Mouse (Mus musculus) layer of hippocampus, adult 9-11 months (tissue): ENCODE results near the gene Wdr34.
"Not testable (repeated sequence)": the region's sequence is repeated elsewhere in the genome, so short reads cannot be mapped to it uniquely, and the experiment has no call there.

ENCODE experiments used
- DNase-seq: peaks from one replicate; pipeline ENCODE4 v3.0.0; 2022

Wdr34 gene

DNA sequence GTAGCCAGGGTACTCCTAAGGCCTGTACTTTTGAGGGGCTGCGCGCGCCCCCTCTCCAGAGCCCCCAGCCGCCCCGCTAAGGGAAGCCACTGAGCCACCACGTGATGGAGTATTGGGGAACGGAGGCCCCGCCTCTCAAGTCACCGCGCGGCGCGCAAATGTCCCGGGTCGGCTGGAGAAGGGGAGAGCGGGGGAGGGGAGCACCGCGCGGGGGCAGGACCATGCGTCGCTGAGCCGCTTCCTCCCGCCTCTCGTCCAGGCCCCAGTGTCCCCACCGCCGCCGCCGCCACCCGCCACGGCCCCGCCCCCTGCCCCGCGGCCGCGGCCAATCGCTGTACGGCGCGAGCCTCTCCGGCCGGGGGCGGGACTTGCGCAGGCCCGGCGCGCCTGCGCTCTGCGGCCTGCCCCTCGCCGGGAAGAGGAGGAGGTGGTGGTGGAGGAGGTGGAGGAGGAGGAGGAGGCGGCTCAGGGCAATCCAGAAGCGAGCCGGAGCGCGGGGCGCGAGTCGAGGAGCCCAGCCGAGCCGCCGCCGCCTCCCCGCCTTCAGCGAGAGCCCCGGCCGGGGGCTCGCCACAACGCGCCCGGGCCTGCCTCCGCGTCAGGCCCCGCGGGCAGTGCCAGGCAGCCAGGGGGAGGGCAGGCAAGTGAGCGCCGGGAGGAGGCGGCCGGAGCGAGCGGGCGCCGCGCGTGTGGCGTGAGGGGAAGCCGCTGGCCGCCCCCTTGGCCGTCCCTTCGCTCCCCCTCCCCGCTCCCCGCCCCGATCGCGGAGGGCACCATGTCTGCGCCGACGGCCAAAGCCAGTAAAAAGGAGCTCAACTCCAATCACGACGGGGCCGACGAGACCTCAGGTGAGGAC lies 17.6 kb upstream of the Wdr34 start:
- peak; percentile 96 for DNase-seq

DNA sequence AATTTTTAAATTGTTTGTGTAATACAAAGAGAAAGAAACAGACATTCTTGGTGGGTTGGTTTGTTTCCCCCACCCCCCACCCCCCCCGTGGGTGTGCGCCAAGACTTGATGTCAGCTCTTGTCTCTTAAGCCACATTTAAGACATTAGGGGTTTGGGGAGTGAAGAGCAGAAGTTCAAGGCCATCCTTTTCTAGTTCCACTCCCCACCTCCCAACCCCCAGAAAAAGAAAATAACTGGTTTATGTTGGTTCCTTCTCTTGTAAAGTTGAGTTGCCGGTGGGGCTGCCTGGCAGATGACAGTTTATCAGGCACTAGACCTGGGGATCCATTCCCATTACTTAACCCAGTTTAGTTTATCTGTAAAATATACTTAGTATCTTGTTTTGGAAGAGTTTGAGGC lies 15.6 kb upstream of the Wdr34 start:
- no peak for DNase-seq

DNA sequence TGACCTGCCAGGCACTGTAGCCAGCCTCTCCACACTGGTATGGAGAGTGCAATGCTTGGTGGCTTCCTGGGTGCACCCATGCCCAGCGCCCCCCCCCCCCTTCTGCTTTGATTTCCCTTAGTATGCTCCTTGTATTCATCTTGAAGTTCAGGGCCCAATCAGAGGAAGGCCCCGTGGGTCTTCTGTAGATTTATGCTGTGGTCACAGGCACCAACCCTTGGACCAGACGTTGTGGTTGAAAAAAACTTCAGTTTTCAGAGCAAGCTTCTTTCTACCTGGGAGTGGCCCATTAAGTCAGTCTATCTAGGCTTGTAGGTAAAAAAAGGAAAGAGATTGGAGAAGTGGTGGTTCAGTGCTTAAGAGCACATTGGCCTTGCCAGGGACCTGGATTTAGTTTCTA lies 15.1 kb upstream of the Wdr34 start:
- DNase-seq: no peak

DNA sequence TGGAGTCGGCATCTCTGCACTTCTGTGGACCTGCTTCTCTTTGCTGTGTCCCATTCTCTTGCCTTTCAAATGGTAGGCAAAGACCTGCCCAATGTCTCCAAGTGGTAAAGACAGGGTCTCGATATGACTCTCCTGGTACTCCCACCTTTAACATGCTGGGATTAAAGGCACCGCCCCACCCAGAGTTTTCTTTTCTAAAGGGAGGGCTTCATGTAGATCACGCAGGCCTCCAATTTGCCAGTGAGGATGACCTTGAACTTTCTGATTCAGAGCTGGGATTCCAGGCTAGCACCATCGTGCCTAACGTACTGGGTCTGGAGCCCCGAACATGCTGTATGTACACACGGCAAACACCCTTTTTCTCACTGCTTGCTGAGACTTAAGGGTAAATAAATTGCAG lies 14.6 kb upstream of the Wdr34 start:
- DNase-seq: no peak

DNA sequence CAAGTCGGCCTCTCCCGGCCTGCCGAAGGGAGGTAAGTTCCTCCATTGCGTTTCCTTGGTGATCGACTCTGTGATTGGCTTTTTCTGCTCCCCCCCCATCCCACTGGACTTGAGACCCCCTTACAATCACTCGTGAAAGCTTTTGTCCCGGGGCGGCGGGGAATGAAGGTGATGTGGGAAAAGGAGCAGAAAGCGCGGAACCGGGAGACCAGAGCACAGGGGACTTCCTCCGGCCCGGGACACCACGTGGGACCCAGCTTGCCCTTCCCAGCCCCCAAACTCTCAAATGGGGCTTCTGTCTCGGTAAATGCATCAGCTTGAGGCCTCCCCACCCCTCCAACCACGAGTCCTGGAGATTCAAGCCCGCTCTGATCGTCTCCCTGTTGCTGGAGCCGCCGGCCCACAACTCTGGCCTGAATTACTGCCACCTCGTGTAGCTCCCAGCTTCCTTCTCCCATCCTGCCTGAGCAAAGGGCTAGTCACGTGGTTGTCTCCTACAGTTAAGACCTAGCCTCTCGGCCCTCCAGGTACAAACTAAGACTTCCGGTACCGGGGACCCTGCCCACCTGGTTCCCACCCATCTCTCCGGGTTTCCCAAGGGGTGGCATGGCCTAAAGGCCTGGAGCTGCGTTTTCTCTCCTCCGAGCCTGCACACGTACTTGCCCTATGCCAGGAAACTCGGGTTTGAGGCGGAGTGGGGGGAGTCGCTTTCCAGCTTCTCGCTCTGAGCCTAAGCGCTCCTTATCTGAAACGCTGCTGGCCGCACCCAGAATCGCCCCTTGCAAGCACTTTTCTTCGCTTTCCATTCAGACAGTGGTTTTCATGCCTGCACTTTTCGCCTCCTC lies 13.8 kb upstream of the Wdr34 start:
- no peak for DNase-seq

DNA sequence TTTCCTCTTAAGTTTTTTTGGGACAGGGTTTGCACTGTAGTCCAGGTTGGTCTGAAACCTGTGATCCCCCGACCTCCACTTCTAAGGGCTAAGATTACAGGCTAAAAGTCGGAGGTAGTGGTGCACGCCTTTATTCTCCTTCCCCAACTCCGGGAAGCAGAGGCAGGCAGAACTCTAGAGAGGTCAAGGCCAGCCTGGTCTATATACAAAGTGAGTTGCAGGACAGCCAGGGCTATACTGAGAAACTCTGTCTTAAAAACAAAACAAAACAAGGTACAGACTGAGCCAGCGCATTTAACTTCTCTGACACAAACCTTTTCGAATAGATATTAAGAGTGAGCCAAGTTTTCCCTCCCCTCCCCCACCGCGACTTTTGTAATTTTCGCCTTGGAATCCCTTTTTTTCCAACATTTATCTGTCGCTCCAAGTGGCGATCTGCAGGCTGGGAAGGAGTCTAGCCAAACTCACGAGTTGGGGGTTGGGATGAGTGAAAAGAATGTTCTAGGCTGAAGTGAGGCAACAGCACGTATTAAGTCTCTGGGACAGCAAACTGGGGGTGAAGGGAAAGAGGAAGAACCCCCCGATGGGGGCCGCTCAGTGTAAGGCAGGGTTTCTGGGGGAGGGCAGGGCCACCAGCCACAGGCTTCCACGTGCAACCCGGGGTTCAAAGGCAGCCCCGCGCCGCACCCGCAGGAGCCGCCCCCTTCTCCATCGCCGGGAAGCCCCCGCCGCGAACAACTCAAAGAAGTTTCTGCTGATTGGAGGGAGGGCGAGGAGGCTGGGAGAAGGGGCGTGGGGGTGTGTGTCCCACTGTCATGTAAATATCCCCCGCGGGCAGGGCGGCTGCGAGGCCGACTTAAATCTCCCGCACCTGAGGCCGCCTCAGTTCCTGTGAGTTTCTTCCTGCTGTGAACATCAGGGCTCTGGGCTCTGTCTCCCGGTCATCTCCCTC lies 12.8 kb upstream of the Wdr34 start:
- no peak for DNase-seq

DNA sequence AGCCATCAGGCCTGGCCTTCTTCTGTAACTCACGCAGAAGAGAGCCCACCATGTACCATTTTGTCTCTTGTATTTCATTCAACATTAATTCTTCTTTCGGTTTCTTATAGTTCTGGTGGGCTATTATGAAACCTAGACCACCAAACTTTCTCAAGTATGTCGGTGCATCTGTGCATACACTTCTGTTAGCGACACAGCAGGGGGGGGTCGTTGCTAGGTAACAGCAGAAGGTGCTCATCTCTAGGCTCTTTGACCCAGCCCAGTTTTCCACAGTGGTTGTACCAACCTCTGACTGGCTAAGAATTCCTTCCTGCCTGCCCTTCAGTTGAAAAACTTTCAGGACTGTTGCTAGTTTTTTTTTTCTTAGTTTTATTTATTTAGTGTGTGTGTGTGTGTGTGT lies 9.7 kb upstream of the Wdr34 start:
- no peak for DNase-seq

DNA sequence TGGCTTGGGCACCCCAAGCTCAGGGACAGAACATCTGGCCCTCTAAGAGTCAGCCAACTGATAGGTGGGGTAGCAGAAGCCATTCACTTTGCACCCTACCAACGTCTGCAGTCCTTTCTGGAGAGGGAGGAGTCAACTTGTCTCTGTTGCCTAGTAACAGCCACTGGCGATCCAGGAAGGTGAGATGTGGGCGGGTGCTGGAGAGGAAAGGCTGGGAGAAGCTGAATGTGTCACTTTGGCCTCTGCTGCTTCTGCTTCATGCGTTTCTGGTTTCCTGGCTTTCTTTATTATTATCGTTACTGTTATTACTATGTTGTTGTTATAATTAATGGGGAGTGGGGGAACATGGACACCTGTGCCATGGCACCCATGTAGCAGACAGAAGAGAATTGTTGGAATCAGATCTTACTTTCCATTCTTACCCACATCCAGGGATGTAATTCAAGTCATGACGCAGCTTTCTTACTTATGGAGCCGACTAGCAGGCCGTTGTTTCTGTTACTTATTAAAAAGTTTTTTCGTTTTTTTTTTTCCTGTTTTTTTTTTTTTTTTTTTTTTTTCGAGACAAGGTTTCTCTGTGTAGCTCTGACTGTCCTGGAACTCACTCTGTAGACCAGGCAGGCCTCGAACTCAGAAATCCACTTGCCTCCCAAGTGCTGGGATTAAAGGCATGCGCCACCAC lies 8.7 kb upstream of the Wdr34 start, which contains the start of gene Set:
TSS of gene Set (plus strand) at position 156 of the 682 bp plus-strand sequence.
- no peak for DNase-seq

DNA sequence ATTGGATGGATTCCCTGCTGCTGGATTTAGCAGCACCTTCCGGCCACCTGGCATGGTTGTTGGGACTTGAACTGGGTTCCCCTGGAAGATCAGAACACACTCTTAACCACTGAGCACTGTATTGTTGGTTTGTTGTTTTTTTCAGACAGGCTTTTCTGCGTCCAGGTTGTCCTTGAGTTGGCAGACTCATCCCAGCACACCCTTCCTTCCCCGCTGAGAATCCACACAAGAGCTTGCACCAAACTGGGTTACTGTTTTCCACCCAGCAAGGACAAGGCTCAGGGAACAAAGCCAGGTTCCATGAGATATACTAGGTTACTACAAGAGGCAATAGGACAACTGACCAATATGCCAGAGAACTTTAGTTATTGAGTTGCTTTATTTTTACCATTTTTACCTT lies 8.1 kb upstream of the Wdr34 start:
- no peak for DNase-seq

DNA sequence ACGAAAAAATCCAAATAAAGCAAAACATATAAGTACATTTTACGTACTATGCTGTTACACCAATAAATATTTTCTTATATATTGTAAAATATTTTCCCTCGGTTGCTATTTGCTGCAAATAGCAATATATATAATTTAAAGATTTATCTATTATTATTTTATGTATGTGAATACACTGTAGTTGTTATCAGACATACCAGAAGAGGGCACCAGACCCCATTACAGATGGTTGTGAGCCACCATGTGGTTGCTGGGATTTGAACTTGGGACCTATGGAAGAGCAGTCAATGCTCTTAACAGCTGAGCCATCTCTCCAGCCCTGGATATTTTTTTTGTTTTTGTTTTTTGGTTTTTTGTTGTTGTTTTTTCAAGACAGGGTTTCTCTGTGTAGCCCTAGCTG lies 6.6 kb upstream of the Wdr34 start:
- DNase-seq: not testable (repeated sequence)

DNA sequence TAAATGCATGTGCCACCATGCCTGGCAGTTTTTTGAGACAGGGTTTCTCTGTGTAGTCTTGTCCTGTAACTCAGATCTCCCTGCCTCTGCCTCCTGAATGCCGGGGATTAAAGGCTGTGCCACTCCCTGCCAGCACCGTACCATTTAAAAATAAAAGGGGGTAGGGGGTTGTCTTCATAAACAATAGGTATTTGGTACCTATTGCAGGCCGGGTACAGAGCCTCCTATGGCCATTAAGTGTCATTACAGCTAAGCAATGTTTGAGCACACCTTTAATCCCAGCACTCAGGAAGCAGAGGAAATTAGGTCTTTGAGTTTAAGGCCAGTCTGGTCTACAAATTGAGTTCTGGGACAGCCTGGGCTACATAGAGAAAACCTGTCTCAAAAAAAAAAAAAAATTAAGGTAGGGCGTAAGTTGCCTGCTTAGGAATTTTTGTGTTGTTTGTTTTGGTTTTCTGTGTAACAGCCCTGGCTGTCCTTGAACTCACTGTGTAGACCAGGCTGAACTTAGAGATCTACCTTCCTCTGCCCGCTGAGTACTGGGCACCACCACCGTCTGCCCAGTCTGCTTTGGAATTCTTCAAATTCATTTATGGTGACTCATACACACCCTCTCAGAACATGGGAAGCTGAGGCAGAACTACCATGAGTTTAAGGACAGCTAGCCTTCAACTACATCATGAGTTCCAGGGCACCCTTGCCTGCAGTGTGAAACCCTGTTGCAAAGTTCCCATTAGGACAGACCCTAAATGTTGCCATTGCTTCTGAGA lies 3.5 kb upstream of the Wdr34 start:
- DNase-seq: no peak

DNA sequence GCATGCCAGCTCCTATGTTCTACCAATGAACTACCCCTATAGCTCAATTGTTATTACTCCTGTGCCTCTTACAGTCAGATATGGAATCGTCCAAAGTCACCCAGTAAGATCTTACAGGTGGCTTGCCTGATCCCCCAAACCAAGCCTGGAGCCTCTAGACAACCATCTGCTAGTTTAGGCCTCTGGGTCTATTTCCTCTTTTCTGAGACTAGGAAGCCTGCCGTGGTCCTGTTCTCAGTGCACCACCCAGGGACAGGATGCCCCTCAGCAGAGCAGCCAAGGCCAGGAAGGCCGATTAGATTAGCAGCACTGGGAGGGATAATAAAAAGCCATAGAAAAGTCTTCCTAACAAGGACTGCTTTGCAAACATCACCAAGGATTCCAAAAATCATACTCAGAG lies 1.1 kb upstream of the Wdr34 start:
- DNase-seq: no peak

DNA sequence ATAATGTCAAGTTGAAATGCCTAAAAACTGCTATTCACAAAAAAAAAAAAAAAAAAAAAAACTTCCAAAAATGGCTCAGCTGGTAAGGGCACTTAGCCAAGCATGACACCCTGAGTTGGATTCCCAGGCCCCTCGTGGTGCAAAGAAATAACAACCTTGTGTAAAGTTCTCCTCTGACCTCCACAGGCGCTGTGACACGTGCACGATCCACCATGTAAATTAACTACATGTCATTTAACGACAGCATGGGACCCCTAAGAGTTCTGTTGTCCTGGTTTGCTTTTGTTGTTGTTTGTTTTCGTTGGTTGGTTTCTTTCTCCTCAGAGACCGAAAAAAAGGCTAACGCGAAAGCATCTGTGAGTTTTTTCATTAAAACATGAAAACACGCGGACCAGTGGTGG lies 580 bp downstream of the Wdr34 start:
- DNase-seq: no peak

DNA sequence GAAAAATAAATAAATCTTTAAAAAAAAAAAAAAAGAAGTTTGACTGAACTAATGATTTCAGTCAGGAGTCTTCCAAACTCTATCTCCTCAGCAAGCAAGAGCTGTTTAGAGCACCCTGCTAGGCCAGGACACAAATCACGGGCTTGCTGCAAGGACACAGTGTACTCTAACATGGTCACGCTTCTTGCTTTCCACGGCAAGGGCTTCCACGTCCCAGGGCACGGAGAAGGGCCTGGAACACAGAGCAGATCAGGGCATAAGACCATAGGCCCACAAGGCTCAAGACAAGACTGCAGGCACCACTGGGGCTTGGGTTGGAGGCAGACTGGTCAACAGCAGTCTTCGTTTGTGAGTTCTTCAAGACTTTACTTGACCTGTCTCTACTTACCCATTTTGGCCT lies 1.6 kb downstream of the Wdr34 start:
- no peak for DNase-seq

DNA sequence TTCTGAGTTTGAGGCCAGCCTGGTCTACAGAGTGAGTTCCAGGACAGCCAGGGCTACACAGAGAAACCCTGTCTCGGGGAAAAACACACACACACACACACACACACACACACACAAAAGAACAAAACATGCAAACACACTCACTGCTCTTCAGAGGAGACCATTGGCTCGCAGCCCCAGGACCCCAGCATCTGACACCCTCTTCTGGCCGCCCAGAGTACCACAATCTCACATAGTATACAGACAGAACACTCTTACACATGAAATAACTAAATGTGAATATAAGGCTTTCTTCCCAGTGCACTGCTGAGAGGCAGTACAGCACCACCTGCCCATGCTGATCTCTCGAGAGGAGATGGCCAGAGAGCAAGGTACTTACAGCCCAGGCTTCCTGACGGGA lies 4.1 kb downstream of the Wdr34 start:
- DNase-seq: no peak

DNA sequence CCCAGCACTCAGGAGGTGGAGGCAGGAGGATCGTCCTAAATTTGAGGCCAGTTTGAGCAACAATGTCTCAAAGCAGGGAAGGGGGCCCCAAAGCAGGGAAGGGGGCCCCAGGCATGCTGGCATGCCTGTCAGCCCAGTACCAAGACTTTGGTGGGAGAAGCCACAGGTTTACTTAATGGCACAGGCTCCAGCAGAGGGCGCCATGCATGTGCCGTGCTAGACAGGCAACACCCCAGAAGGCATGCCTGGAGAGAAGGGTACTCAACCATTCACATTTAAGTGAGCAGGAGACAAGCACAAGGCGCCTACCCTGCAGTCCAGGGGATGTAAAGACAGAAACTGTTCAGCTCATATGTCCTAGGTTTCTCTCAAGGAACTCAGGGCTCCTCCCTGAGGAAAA lies 6.2 kb downstream of the Wdr34 start:
- peak; percentile 47 for DNase-seq

DNA sequence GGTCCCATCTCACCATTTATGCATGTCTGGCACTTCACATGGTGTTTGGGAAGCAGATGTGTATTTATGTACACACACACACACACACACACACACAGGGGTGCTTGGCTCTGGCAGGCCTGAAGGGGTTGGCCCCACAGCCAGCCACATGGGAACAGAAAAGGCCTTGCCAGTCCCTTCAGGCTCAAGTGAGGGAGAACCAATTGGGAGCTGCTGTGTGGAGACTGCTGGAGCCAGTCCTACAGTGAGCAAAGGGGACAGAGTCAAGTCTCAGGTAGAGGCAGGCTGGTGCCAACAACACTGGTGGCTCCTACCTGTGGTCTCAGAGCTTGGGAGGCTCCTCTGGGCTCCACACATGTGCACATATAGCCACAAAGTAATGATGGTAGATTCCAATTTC lies 9.0 kb downstream of the Wdr34 start:
- DNase-seq: no peak

DNA sequence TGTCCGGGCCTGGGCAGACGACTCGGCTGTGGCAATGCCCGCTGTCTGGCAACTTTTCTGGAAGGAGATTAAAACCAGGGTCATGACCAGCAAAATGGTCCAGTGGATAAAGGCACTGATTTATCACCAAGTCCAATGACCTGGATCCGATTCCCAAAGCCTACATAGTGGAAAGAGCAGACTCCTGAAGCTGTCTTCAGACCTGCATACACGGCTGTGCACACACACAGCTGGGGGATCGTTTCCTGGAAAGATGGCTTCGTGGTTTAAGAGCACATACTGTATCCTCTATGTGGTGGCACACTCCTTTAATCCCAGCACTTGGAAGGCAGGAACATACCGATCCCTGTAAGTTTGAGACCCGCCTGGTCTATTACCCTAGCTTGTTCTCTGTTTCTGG lies 10.3 kb downstream of the Wdr34 start:
- no peak for DNase-seq

DNA sequence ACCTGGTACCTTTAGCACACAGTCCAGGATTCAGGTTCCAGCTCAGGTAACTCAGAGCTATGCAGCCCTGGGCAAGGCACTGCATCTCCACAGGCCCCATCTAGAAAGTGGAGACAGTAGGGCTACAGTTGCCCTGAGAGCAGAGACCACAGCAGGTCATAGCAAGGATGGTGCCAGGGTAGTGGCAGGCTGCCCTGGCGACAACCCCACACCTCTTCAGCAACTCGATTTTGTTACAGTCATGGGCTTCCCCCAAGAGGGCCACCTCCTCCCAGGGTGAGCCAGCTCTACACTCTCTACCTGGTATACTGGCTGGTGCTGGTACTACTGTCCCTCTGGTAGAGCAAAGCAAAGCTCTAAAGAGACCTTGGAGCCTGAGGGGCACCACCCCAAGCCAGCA lies 10.9 kb downstream of the Wdr34 start:
- DNase-seq: no peak

DNA sequence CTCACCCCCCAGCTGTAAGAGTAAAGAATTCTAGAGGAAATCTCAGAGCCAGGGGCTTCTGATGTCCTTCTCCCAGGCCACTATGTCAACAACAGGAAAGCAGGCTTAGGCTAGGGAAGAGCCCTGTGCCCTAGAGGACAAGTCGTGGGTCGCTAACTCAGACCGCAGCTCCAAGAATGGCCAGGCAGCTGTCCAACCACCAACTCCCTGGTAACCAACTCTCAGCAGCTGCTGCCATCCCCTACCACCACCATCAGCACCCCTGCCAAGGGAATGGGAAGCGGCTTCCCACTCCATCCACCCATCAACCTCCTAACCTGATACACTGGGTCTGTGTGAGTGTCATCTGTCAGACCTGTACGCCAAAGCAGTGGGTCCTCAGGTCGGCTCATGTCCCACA lies 15.7 kb downstream of the Wdr34 start:
- DNase-seq: no peak

DNA sequence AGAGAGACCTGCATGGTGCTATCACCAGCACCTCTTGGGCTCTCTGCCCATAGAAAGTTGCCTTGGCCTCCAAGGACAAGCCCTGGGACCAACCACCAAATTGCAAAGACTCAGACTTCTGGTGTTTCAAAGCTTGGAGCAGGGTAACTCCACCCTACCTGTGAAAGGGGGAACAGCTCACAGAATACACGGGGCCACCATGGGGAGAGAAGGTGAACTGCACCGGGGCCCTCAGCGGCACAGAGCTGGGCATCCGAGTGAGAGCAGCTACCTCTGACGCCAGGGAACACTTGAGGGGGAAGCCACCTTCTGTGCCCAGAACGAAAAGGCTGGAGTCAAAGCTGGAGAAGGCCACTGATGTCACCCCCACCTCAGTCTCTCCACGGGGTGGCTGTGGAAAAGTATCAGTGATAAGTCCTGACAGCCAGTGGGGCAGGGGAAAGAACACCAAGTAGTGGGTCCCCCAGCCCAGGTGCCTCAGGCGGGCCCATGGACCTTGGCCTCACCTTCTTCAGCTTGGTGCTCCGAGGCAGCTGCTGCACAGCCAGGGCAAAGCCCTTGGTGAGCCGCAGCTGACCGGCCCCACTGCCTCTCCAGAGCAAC lies 16.3 kb downstream of the Wdr34 start:
- DNase-seq: no peak
